Mouse (Mus musculus) neural tube, embryonic 11.5 days (tissue): ENCODE measurements at regions not wholly inside any gene's neighbourhood (a gene's known extent, or its start where the extent isn't known, plus 50 kb on each side); places are given as distances from the start of the nearest gene placed in this dataset.

Experiments
- ATAC-seq: fragments of 200-750 bp; cut with Nextera tagmentation; 2 replicates; pipeline ENCODE4 v1.8.0; 2017; ENCODE audit warnings: moderate number of reproducible peaks, mild to moderate bottlenecking, moderate TSS enrichment, moderate library complexity; ENCODE audit not compliant: insufficient read depth, low FRiP score, low TSS enrichment
- DNase-seq: peaks from one replicate; pipeline ENCODE4 v3.0.0-alpha.2; 2015; ENCODE audit warnings: low spot score
- H3K27ac ChIP-seq: fragments of 300-500 bp; sonication (generic); 2 replicates; pipeline ENCODE4 v1.5.1; 2014; ENCODE audit warnings: low read depth, mild to moderate bottlenecking, low read length
- H3K27me3 ChIP-seq: fragments of 300-500 bp; sonication (generic); 2 replicates; pipeline ENCODE4 v1.6.1; 2014; ENCODE audit warnings: mild to moderate bottlenecking, low read length, mixed read lengths; ENCODE audit not compliant: control insufficient read depth, insufficient read depth
- H3K36me3 ChIP-seq: fragments of 300-500 bp; sonication (generic); 2 replicates; pipeline ENCODE4 v1.6.1; 2014; ENCODE audit warnings: mild to moderate bottlenecking, low read length, moderate library complexity, mixed read lengths; ENCODE audit not compliant: control insufficient read depth, insufficient read depth
- H3K4me1 ChIP-seq: fragments of 300-500 bp; sonication (generic); 2 replicates; pipeline ENCODE4 v1.6.1; 2014; ENCODE audit warnings: low read length, mixed read lengths; ENCODE audit not compliant: control insufficient read depth, insufficient read depth
- H3K4me2 ChIP-seq: fragments of 300-500 bp; sonication (generic); 2 replicates; pipeline ENCODE4 v1.6.1; 2014; ENCODE audit warnings: low read depth, mild to moderate bottlenecking, moderate library complexity
- H3K4me3 ChIP-seq: fragments of 300-500 bp; sonication (generic); 2 replicates; pipeline ENCODE4 v1.5.1; 2014; ENCODE audit warnings: low read depth, low read length
- H3K9ac ChIP-seq: fragments of 300-500 bp; sonication (generic); 2 replicates; pipeline ENCODE4 v1.6.1; 2014; ENCODE audit warnings: mild to moderate bottlenecking, low read length
- H3K9me3 ChIP-seq: fragments of 300-500 bp; sonication (generic); 2 replicates; pipeline ENCODE4 v1.6.1; 2016; ENCODE audit warnings: low read length; ENCODE audit not compliant: control insufficient read depth
- WGBS: fragments of 180-500 bp; shearing (Covaris S2); extraction: QIAGEN DNeasy Blood & Tissue Kit; methylation state at CpG from one replicate; pipeline ENCODE4 v1.1.7; 2014; 5-methylcytosine and 5-hydroxymethylcytosine counted together

DNA sequence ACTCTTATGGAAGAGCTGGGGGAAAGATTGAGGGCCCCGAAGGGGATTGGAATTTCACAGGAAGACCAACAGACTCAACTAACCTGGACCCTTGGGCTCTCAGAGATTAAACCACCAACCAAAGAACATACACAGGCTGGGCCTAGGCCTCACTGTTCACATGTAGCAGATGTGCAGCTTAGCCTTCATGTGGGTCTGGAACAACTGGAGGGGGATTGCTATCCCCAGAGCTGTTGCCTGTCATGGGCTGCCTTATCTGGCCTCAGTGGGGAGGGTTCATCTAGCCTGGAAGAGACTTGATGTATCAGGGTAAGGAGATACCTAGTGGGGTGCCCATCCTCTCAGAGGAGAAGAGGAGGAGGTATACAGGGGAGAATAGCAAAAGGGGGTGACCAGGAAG is 103.2 kb upstream of the Vangl1 start:
- 72% methylated on average over 1 of the region's 1 CpGs for WGBS
- no peaks in the 10 kb centered on the region for H3K9me3 ChIP-seq
- H3K4me2 ChIP-seq: no peak overlapping the region
- ATAC-seq: no peak
- H3K36me3 ChIP-seq: no peaks in the 10 kb centered on the region
- no peak for DNase-seq
- no peak overlapping the region for H3K4me3 ChIP-seq
- H3K9ac ChIP-seq: no peak overlapping the region
- no peaks in the 10 kb centered on the region; the same call in 1 of the 2 replicates for H3K4me1 ChIP-seq
- H3K27me3 ChIP-seq: no peaks in the 10 kb centered on the region
- no peak overlapping the region for H3K27ac ChIP-seq

- no peak for ATAC-seq
- H3K9ac ChIP-seq: no peak overlapping the region
- 75% methylated on average over 3 of the region's 3 CpGs for WGBS
These were observed 87.9 kb upstream of the Vangl1 start for GRCm38 (mm10) chr3:102292385-102292784.

GRCm38 (mm10) chr3:102281983-102282382 is 77.5 kb upstream of the Vangl1 start:
- H3K27me3 ChIP-seq: no peaks in the 10 kb centered on the region
- no peaks in the 10 kb centered on the region for H3K9me3 ChIP-seq
- H3K27ac ChIP-seq: no peak overlapping the region
- H3K4me2 ChIP-seq: no peak overlapping the region
- 83% methylated on average over 4 of the region's 4 CpGs for WGBS
- no peaks in the 10 kb centered on the region for H3K36me3 ChIP-seq
- H3K9ac ChIP-seq: no peak overlapping the region
- no peak overlapping the region for H3K4me3 ChIP-seq
- no peaks in the 10 kb centered on the region for H3K4me1 ChIP-seq
- ATAC-seq: no peak
- DNase-seq: no peak

More at GRCm38 (mm10) chr3:102292385-102292784, 87.9 kb upstream of the Vangl1 start:
- Histone ChIP-seq H3K4me1 (no peaks in the 10 kb centered on the region), H3K27ac (no peak overlapping the region), H3K27me3 (no peaks in the 10 kb centered on the region), H3K9me3 (no peaks in the 10 kb centered on the region), H3K4me3 (no peak overlapping the region), H3K36me3 (no peaks in the 10 kb centered on the region), H3K4me2 (no peak overlapping the region)
- no peak for DNase-seq

DNA sequence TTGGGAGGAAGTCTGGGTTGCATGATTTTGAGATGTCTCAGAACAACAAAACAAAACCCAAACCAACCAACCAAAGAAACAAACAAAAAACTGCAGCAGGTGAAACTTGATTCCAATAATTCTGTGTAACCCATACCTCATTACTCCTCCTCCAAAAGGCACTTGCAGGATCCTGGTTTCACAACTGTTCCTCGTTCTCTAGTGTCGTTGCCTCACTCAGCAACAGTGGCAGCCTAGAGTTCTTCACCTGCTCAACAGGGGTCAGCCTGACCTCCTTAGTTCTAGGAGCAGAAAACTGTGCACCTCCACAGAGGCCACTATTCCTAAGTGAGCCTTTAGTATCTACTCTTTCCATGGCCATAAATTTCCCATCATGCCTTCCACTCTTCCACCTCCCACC is 72.3 kb upstream of the Vangl1 start:
- WGBS: 86% methylated on average over 2 of the region's 2 CpGs
- Histone ChIP-seq H3K27ac (no peak overlapping the region), H3K27me3 (no peaks in the 10 kb centered on the region), H3K9me3 (no peaks in the 10 kb centered on the region), H3K36me3 (no peaks in the 10 kb centered on the region), H3K4me1 (no peaks in the 10 kb centered on the region), H3K4me3 (no peak overlapping the region), H3K4me2 (no peak overlapping the region), H3K9ac (no peak overlapping the region)
- ATAC-seq (no peak), DNase-seq (no peak)

DNA sequence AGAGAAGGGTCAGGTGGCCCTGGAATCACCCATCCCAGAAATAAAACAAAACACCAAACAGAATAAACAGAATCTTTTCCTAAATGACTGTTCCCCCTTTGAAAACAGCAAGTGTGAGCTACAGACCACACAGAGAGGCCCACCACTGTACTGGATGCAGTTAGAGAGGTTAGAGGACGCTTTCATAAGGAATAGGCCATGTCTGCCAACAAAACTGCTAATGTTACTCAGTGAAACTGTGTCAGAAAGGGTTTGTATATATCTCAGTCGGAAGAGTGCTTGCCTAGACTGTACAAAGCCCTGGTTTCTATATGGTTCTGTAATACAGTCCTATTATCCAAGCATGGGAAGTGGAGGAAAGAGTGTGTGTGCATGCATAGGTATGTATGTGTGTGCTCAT is 71.8 kb upstream of the Vangl1 start:
- WGBS: 95% methylated on average over 2 of the region's 2 CpGs
- no peak overlapping the region for H3K27ac ChIP-seq
- no peak for ATAC-seq
- no peaks in the 10 kb centered on the region for H3K9me3 ChIP-seq
- H3K4me1 ChIP-seq: no peaks in the 10 kb centered on the region
- H3K9ac ChIP-seq: no peak overlapping the region
- H3K27me3 ChIP-seq: no peaks in the 10 kb centered on the region
- no peak for DNase-seq
- H3K4me2 ChIP-seq: no peak overlapping the region
- no peaks in the 10 kb centered on the region for H3K36me3 ChIP-seq
- H3K4me3 ChIP-seq: no peak overlapping the region

DNA sequence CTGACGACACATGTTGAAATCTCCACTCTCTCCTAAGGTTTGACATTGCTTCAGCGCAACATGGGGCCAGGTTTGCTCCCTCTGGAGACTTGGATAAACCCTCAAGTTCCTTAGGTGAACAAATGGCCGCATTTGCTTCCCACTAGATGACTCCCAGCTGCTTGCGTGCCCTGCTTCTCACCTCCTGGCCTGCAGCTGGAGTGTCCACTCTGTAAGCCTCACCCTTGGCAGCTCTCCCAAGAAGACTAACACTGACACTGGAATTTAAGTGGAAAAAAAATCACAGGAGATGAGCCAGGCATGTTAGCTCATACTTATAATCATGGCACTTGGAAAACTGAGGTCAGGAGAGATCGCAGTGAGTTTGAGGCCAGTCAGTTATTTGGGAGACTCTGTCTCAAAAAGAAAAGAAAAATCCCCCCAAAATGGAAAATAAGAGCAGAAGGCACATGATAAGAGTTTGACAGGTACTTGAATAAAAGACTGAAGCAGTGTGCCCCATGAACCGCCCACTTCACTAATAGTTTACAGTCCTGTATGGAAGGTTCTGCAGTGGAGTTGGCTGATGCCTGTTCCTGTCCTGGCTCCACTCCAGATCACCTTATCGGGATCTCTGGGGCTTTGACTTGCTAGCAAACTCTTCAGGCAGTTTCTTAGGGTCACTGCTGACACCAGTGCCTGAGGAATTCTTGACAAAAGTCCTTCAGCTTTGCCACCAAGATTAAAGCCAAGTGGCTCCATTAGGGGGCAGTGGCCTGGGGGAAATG is 70.9 kb upstream of the Vangl1 start:
- no peaks in the 10 kb centered on the region for H3K36me3 ChIP-seq
- DNase-seq: no peak
- WGBS: 73% methylated on average over 7 of the region's 7 CpGs
- H3K4me2 ChIP-seq: no peak overlapping the region
- no peak overlapping the region for H3K4me3 ChIP-seq
- no peaks in the 10 kb centered on the region for H3K9me3 ChIP-seq
- no peak for ATAC-seq
- H3K27ac ChIP-seq: no peak overlapping the region
- H3K4me1 ChIP-seq: no peaks in the 10 kb centered on the region
- H3K9ac ChIP-seq: no peak overlapping the region
- no peaks in the 10 kb centered on the region for H3K27me3 ChIP-seq

- Histone ChIP-seq H3K4me1 (peaks cover 4% of the 10 kb centered on the region), H3K9ac (no peak overlapping the region), H3K9me3 (no peaks in the 10 kb centered on the region), H3K27me3 (no peaks in the 10 kb centered on the region), H3K27ac (no peak overlapping the region), H3K36me3 (no peaks in the 10 kb centered on the region), H3K4me2 (no peak overlapping the region), H3K4me3 (no peak overlapping the region)
- WGBS: 90% methylated on average over 6 of the region's 6 CpGs
- no peak for ATAC-seq
- DNase-seq: no peak
These were observed 66.3 kb upstream of the Vangl1 start for GRCm38 (mm10) chr3:102270779-102271178.

GRCm38 (mm10) chr3:102270257-102270656 is 65.8 kb upstream of the Vangl1 start:
- ATAC-seq: no peak
- no peaks in the 10 kb centered on the region for H3K27me3 ChIP-seq
- 24% methylated on average over 6 of the region's 6 CpGs for WGBS
- H3K4me3 ChIP-seq: no peak overlapping the region
- H3K4me2 ChIP-seq: no peak overlapping the region
- no peak for DNase-seq
- no peak overlapping the region for H3K27ac ChIP-seq
- H3K4me1 ChIP-seq: peaks cover 4% of the 10 kb centered on the region
- H3K9ac ChIP-seq: no peak overlapping the region
- no peaks in the 10 kb centered on the region for H3K9me3 ChIP-seq
- H3K36me3 ChIP-seq: no peaks in the 10 kb centered on the region

DNA sequence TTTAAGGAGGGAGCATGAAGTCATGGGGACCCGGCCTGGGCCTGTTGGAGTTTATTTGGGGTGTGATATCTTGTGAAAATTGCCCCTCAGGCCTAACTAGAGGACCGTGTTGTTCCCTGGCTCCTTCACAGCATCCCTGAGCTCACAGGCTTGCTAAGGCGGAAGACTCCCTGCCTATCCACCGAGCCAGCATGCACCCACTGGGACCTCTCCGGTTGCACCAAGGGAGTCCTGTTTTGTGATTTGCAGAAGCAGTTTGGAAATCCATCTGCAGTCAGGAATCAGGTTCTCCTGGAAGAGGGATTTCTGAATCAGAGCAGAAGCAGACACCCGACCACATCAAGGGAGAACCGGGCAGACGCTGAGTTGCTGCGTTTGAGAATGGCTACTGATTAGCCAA is 61.6 kb upstream of the Vangl1 start:
- H3K9ac ChIP-seq: no peak overlapping the region
- H3K4me1 ChIP-seq: peaks cover 4% of the 10 kb centered on the region
- whole genome bisulfite sequencing: 65% methylated on average over 9 of the region's 9 CpGs
- H3K36me3 ChIP-seq: no peaks in the 10 kb centered on the region
- H3K27me3 ChIP-seq: no peaks in the 10 kb centered on the region
- no peak for ATAC-seq
- no peak overlapping the region for H3K4me2 ChIP-seq
- H3K9me3 ChIP-seq: no peaks in the 10 kb centered on the region
- H3K4me3 ChIP-seq: no peak overlapping the region
- H3K27ac ChIP-seq: no peak overlapping the region
- no peak for DNase-seq
